Mouse (Mus musculus) lung, adult 10 weeks (tissue): Measurements from ENCODE around the gene Myom3. TPM values are rescaled to one million over a fixed set of nuclear protein-coding genes. Genes with fewer than 3 reads are reported as not detected.

Experiments
- polyA plus RNA-seq: library from polyadenylated mRNA; stranded (reverse); fragments of 350-450 nt; fragmentation: Illumina TruSeq; extraction: RNeasy Lipid Tissue Mini Kit (QIAGEN cat#74804); gene quantifications from one replicate; pipeline ENCODE4 v1.2.3, GENCODE M21; 2014; ENCODE audit warnings: low read depth, low replicate concordance; ENCODE audit not compliant: insufficient read depth

Myom3 gene
- polyA plus RNA-seq, result 1.7 TPM

DNA sequence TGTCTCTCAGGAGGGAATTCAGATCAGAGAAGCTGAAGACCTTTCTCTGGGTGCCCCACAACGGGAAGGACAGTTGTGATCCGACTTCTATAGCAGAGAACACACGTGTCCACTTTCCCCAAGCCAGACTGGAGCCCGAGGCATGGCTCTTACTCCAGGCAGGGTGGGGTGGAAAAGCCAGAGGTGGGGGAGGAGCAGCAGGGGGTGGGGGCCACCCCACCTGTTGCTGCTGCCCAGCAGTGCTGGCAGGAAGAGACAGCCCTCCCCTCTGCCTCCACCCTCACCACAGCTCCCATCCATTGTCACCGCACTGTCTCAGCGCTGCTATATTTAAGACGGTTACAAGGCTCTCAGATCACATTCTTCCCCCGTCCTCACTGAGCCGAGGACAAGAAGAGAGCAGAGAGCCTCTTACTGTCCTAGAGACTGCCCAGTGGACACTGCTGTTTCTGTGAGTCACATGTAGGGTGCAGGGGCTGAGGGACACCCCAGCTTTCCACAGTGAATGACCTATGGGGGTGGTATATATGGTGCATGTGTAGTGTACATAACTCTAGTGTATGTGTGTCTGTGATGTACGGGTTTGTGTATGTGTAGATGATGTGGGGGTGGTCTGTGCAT lies at the start of gene Myom3:
Myom3 (plus strand) TSS at position 360 of the 621 bp plus-strand sequence.

DNA sequence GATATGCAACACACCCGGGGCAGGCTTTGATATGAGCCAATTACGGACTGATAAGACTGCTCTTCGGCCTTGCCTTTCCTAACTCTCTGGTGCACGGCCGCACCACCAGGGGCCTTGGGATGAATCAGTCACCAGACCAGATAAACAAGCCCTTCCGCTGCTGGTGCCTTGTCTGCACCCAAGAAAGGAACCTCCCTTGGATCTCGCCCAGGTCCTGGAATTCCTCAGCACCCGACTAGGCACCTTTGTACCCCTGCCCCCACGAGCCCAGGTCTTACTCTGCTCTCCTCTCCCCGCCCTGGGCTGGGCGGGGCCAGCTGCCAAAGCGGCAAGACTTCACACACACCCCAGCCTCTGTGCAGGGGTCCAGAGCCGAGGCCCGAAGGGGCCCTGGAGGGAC lies 31.7 kb upstream of the Myom3 start, which contains the start of gene Il22ra1:
Il22ra1 (plus strand) TSS at position 356 of the 400 bp plus-strand sequence.

DNA sequence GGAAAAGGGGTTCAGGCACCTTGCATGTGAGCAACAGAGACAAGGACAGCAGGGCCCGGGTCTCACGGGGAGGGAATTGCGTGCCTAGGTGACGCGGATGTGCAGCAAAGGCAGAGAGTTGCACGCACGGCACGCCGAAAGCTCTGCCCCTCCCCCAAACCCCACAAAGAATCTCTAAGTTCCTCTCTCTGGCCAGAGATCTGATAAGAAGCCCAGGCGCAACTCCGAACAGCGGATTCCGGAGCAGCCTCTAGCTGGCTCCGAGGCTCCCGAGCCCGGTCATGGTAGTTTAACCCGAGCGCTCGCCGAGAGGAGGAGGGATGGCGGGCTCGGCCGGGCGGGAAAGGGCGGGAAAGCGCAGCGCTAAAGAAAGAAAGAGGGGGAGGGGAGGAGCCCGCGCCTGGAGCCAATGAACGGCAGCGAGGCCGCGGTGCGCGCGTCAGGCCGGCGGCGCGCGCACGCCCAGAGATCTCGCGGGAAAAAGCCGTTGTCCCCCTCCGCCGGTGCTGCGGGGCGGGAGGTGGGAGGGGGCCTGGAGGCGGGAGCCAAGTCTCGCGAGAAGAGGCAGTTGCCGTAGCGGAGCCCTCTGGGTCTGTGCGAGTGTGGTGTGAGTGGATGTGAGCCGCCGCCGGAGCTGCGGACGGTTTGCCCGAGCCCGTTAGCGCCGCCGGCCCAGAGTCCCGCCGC lies 96.2 kb downstream of the Myom3 start, which contains the start of gene Srsf10:
Srsf10 (plus strand) TSS at position 212 of the 687 bp plus-strand sequence.

Other genes starting within 250 kb of the Myom3 start
- 0.08 TPM for gene Grhl3, start 186.1 kb upstream of the Myom3 start, polyA plus RNA-seq
- 3.2 TPM for gene Ifnlr1, start 73.4 kb upstream of the Myom3 start, polyA plus RNA-seq
- gene Il22ra1, start 31.5 kb upstream of the Myom3 start, polyA plus RNA-seq, result 0.40 TPM
- 50.1 TPM for gene Srsf10, start 96.0 kb downstream of the Myom3 start, polyA plus RNA-seq
- 85.8 TPM for gene Pnrc2, start 114.1 kb downstream of the Myom3 start, polyA plus RNA-seq
- gene Cnr2, start 135.7 kb downstream of the Myom3 start, polyA plus RNA-seq, result 4.0 TPM
- 117 TPM for gene Fuca1, start 161.0 kb downstream of the Myom3 start, polyA plus RNA-seq
- 50.8 TPM for gene Hmgcl, start 186.7 kb downstream of the Myom3 start, polyA plus RNA-seq
- 14.7 TPM for gene Gale, start 204.0 kb downstream of the Myom3 start, polyA plus RNA-seq
- 72.0 TPM for gene Lypla2, start 212.9 kb downstream of the Myom3 start, polyA plus RNA-seq
- 27.2 TPM for gene Pithd1, start 227.5 kb downstream of the Myom3 start, polyA plus RNA-seq